Mouse (Mus musculus): ENCODE measurements around the gene Reps1.

The Reps1 gene

GRCm38 (mm10) chr10:18142231-18142630 lies 86.6 kb downstream of the Reps1 start:
- peak; percentile 25 for DNase-seq

- no peak for DNase-seq
These were observed 91.6 kb downstream of the Reps1 start for GRCm38 (mm10) chr10:18147224-18147623.

GRCm38 (mm10) chr10:18162435-18162971 lies 106.8 kb downstream of the Reps1 start:
- DNase-seq, result no peak
